Mouse (Mus musculus): ENCODE measurements at regions not wholly inside any gene's neighbourhood (a gene's known extent, or its start where the extent isn't known, plus 50 kb on each side); places are given as distances from the start of the nearest gene placed in this dataset.

DNA sequence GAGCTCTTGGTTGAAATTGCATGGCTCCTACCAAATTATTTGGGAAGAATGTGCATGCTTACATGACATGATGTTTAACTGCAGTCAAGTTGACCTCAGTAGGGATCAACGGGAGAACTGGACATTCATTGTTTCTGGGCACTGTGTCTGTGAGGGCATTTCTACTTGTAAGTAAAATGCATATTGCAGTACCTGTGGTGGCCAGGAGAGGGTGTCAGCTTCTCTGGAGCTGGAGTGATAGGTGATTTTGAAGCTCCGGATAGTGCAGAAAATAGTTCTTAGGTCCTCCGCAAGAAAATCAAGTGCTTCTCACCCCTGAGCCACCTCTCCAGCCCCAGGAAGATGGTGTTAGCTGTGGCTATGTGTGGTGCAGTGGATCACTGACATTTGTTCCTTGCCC, 396.7 kb downstream of the Fam19a5 start:
- WGBS, result 54% methylated on average over 3 of the region's 3 CpGs
- no peaks in the 10 kb centered on the region for H3K9me3 ChIP-seq
- H3K27ac ChIP-seq (replicated peaks), result no peak overlapping the region
- no peaks in the 10 kb centered on the region for H3K36me3 ChIP-seq
- H3K9ac ChIP-seq (replicated peaks), result no peak overlapping the region
- H3K4me2 ChIP-seq (replicated peaks), result no peak overlapping the region
- H3K27me3 ChIP-seq, result no peaks in the 10 kb centered on the region
- no peak for ATAC-seq (replicated peaks)
- H3K4me3 ChIP-seq, result no peak overlapping the region
- 0 out of 2 replicates have a peak, but pooled peaks cover 6% of the 10 kb centered on the region for H3K4me1 ChIP-seq

DNA sequence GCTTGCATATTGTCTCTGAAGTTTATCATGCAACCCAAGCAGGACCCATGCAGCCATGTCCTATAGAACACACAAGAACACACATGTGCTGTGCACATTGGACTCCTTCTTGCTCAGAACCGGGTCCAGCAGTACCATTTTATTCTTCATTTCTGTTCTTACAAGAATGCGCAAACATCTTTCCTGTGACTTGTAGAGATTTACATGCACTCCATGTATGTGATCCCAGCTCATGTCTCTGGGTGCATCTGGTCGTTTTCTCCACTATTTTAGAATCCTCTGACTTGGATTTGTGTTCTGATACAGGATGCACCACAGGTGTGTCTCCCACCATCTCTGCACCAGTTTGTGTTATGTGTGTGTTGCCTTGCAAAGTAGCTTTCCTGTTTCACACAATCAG, 408.4 kb downstream of the Fam19a5 start:
- Histone ChIP-seq H3K27ac (replicated peaks) (no peak overlapping the region), H3K9me3 (no peaks in the 10 kb centered on the region), H3K36me3 (no peaks in the 10 kb centered on the region), H3K9ac (replicated peaks) (no peak overlapping the region), H3K4me2 (replicated peaks) (no peak overlapping the region), H3K4me3 (no peak overlapping the region), H3K27me3 (no peaks in the 10 kb centered on the region), H3K4me1 (no peaks in the 10 kb centered on the region)
- no peak for ATAC-seq (replicated peaks)
- WGBS, result 76% methylated on average over 3 of the region's 3 CpGs

DNA sequence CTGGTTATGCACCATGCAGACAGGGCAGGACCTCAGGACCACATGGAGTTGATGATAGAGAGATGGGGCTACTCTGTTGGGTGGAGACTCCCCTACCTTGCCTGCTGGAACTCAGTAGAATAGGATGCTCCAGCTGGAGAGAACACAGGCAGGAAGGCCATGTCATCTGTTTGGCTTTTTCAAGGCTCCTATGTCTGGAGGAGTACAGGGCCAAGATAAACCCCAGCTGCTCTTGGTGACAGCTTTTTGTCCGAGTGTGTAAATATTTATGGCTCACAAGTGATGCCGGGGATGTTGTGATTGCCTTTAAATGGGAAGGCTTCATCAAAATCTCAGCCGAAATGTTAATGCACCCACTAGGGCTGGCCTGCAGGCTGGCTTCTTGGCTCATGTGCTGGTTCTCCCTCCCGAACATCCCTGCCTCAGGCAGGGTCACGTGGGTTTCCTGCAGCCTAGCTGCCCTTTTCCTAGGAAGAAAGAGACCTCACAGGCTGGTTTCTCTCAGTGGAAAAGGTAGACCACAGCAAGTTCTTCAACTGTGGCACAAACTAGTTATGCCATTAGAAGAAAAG, 411.7 kb downstream of the Fam19a5 start:
- ATAC-seq (replicated peaks), result no peak
- no peaks in the 10 kb centered on the region for H3K27me3 ChIP-seq
- no peak overlapping the region for H3K9ac ChIP-seq (replicated peaks)
- H3K27ac ChIP-seq (replicated peaks), result no peak overlapping the region
- no peaks in the 10 kb centered on the region for H3K4me1 ChIP-seq
- no peaks in the 10 kb centered on the region for H3K36me3 ChIP-seq
- WGBS, result 67% methylated on average over 5 of the region's 5 CpGs
- no peak overlapping the region for H3K4me2 ChIP-seq (replicated peaks)
- no peak overlapping the region for H3K4me3 ChIP-seq
- H3K9me3 ChIP-seq, result no peaks in the 10 kb centered on the region

DNA sequence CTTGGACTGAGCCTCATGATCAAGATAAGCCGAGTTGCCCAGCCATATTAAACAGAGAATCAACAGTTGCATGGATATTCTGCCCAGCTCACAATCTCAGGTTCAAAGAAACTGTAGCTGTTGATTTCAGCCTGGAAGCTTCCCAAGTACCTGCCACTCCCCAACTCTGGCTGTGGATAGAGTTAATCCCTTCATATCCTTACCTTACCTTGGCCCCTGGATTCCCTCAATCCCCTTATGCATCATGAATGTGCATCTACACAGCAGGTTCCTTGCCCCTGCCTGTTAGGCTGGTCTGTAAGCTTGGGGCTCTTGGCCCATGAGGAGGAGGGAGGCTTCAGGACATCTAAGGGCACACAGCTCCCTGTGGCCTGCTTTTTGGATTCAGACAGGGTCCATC, 414.8 kb downstream of the Fam19a5 start:
- no peak for ATAC-seq (replicated peaks)
- Histone ChIP-seq H3K4me1 (no peaks in the 10 kb centered on the region), H3K9ac (replicated peaks) (no peak overlapping the region), H3K36me3 (no peaks in the 10 kb centered on the region), H3K27me3 (no peaks in the 10 kb centered on the region), H3K9me3 (no peaks in the 10 kb centered on the region), H3K4me3 (no peak overlapping the region), H3K27ac (replicated peaks) (no peak overlapping the region), H3K4me2 (replicated peaks) (no peak overlapping the region)
- WGBS, result 78% methylated on average over 1 of the region's 1 CpGs

DNA sequence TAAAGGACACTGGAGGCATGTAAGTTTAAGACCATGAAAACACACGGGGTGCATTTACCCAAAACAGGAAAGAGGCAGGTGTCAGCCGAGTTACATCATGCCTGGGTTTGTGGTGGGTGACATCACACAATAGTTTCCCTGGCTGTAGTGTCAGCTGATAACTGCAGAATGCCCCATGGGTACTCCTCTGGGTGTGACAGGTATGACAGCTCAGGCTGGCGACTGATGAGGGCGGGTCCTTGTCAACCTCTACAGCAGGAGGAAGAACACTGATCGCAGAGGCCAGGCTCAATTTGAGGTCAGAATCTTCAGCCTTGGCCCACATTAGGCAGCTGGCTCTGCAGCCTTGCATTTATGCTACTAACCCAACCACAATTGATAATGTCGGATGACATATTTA, 428.5 kb downstream of the Fam19a5 start:
- H3K4me3 ChIP-seq, result no peak overlapping the region
- no peaks in the 10 kb centered on the region for H3K36me3 ChIP-seq
- H3K9ac ChIP-seq (replicated peaks), result no peak overlapping the region
- H3K9me3 ChIP-seq, result no peaks in the 10 kb centered on the region
- no peaks in the 10 kb centered on the region for H3K27me3 ChIP-seq
- no peaks in the 10 kb centered on the region for H3K4me1 ChIP-seq
- WGBS, result 94% methylated on average over 6 of the region's 6 CpGs
- no peak overlapping the region for H3K4me2 ChIP-seq (replicated peaks)
- ATAC-seq (replicated peaks), result no peak
- H3K27ac ChIP-seq (replicated peaks), result no peak overlapping the region

DNA sequence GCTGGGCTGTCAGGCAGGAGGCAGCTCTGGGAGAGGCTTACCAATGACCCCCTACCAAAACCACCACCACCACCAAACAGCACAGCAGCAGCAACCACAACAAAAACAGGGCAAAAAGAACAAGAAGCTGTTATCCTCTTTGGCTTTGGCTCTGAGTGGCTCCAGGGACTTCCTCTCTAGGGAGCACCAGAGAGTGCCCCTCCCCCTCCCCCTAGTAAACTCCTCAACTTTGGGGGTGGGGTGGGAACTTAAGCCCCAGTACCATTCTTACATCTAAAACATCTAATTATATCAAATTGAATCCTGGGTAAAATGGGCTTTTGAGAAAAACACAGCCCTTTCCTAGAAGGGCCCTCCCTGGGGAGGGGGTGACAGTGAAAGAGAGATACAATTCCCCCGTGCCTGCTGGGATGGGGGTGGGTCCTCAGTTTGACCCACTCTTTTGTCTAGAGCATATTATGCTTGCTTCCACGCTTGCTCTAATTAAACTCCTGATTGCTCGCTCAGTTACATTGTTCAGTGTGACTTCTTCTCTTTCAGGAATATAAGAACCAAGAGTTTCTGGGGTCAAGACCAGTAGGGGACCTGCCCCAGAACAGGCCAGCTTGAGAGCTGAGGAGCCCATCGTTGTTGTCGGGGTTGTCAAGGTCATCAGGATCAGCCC, 443.4 kb downstream of the Fam19a5 start:
- Histone ChIP-seq H3K9ac (replicated peaks) (no peak overlapping the region), H3K27me3 (no peaks in the 10 kb centered on the region), H3K27ac (replicated peaks) (no peak overlapping the region), H3K36me3 (no peaks in the 10 kb centered on the region), H3K4me2 (replicated peaks) (no peak overlapping the region), H3K4me3 (no peak overlapping the region), H3K9me3 (no peaks in the 10 kb centered on the region), H3K4me1 (peaks cover 14% of the 10 kb centered on the region)
- no peak for ATAC-seq (replicated peaks)
- 5% methylated on average over 5 of the region's 5 CpGs for WGBS

DNA sequence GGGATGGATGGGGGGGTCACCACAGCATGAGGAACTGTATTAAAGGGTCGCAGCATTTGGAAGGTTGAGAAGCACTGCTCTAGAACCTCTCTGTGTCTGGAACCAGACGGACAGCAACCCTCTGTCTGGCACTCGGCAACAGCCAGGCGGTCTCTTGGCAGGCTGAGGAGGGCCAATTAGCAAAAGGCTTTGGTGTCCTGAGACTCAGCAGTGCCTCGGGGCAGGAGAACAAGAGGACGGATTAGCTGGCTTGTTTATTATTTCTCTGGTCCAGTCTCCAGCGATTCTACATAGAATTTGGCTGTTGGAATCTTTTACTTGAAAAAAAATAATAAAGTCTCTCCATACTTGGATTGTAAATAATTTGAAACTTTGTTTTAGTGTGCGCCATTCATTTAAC, 450.4 kb downstream of the Fam19a5 start:
- Histone ChIP-seq H3K9me3 (no peaks in the 10 kb centered on the region), H3K4me2 (replicated peaks) (no peak overlapping the region), H3K27me3 (no peaks in the 10 kb centered on the region), H3K36me3 (no peaks in the 10 kb centered on the region), H3K4me3 (no peak overlapping the region), H3K27ac (replicated peaks) (no peak overlapping the region), H3K9ac (replicated peaks) (no peak overlapping the region), H3K4me1 (no peaks in the 10 kb centered on the region)
- WGBS, result 22% methylated on average over 8 of the region's 8 CpGs
- ATAC-seq (replicated peaks), result no peak

DNA sequence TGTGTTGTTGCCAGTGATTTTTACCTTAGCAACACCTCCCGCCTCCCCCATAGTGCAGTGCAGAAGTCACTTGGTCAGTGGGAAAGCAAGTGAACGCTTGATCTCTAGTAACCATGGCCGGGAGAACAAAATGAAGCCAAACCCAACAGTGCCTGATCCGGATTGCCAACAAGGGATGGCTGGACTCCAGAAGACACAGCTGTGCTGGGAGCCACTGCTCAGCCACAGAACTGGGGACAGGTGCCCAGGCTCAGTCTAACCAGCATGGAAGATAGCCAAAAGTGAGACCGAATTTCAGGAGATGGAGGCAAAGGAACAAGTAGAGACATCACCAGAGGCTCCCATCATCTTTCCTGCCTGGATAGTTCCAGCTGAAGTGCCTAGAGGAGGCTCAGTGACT, 473.0 kb downstream of the Fam19a5 start:
- no peak overlapping the region for H3K9ac ChIP-seq (replicated peaks)
- H3K4me3 ChIP-seq, result no peak overlapping the region
- no peaks in the 10 kb centered on the region for H3K4me1 ChIP-seq
- H3K27me3 ChIP-seq, result no peaks in the 10 kb centered on the region
- 74% methylated on average over 5 of the region's 5 CpGs for WGBS
- ATAC-seq (replicated peaks), result no peak
- no peak overlapping the region for H3K27ac ChIP-seq (replicated peaks)
- H3K36me3 ChIP-seq, result no peaks in the 10 kb centered on the region
- H3K9me3 ChIP-seq, result no peaks in the 10 kb centered on the region
- H3K4me2 ChIP-seq (replicated peaks), result no peak overlapping the region

DNA sequence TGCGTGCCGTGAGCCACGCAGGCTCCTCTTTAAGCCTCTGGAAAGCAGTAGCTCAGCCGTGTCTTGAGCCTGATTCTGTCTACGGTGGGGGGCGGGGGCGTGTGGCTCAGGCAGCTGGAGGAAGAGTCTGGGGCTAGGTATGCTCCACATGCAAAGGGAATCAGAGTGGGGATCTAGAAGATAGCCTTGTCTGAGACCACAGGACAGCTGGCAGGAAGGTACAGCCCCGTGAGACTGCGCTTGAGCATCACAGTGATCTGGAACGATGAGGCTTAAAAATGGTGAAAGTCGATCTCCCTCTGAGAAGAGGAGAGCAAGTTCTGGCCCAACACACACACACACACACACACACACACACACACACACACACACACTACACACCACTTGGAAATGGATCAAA, 488.7 kb downstream of the Fam19a5 start:
- H3K36me3 ChIP-seq, result no peaks in the 10 kb centered on the region
- no peak overlapping the region for H3K4me3 ChIP-seq
- 86% methylated on average over 11 of the region's 11 CpGs for WGBS
- peaks cover 16% of the 10 kb centered on the region for H3K4me1 ChIP-seq
- no peak overlapping the region for H3K9ac ChIP-seq (replicated peaks)
- H3K9me3 ChIP-seq, result no peaks in the 10 kb centered on the region
- no peaks in the 10 kb centered on the region for H3K27me3 ChIP-seq
- ATAC-seq (replicated peaks), result no peak
- H3K4me2 ChIP-seq (replicated peaks), result no peak overlapping the region
- no peak overlapping the region for H3K27ac ChIP-seq (replicated peaks)

DNA sequence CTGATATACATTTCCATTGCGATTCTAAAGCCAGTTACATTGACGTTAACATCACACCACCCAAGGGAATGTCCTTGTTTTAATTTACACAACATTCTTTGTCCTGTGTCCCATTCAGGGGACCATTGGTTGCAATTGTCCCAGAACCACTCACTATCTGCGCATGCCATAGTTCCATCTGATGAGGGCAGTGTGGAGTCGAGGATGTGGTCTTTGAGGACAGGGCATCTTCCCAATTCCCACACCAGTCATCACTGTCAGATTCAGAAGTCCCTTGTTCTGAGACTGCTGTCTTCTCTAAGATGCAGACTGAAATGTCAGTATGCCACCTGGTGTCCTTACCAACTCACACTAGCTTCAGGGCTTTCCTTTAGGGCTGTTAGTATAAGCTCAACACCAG, 489.6 kb downstream of the Fam19a5 start:
- Histone ChIP-seq H3K9me3 (no peaks in the 10 kb centered on the region), H3K4me3 (no peak overlapping the region), H3K27me3 (no peaks in the 10 kb centered on the region), H3K36me3 (no peaks in the 10 kb centered on the region), H3K9ac (replicated peaks) (no peak overlapping the region), H3K27ac (replicated peaks) (no peak overlapping the region), H3K4me1 (peaks cover 16% of the 10 kb centered on the region), H3K4me2 (replicated peaks) (no peak overlapping the region)
- no peak for ATAC-seq (replicated peaks)
- WGBS, result 78% methylated on average over 4 of the region's 4 CpGs

DNA sequence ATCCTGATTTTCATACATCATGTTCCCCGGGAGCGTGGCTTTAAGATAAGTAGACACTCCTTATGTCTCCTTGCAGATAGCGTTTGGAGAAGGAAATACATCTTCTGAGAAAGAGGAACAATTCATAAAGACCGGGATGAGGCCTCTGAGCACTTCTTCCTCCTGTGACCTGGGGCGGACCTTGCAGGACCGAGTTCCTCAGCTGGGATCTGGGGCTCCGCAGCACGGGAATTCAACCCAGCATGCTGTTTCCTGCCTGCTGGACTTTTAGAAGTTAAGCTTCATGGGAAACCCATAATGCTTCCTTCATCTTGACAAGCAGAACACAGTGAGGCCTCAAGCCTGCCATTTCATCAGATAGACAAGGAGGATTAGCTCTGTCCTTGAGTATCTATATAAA, 491.4 kb downstream of the Fam19a5 start:
- no peak overlapping the region for H3K4me2 ChIP-seq (replicated peaks)
- WGBS, result 88% methylated on average over 8 of the region's 8 CpGs
- no peaks in the 10 kb centered on the region for H3K36me3 ChIP-seq
- peaks cover 16% of the 10 kb centered on the region for H3K4me1 ChIP-seq
- H3K9me3 ChIP-seq, result no peaks in the 10 kb centered on the region
- H3K4me3 ChIP-seq, result no peak overlapping the region
- ATAC-seq (replicated peaks), result no peak
- no peak overlapping the region for H3K9ac ChIP-seq (replicated peaks)
- no peak overlapping the region for H3K27ac ChIP-seq (replicated peaks)
- no peaks in the 10 kb centered on the region for H3K27me3 ChIP-seq

DNA sequence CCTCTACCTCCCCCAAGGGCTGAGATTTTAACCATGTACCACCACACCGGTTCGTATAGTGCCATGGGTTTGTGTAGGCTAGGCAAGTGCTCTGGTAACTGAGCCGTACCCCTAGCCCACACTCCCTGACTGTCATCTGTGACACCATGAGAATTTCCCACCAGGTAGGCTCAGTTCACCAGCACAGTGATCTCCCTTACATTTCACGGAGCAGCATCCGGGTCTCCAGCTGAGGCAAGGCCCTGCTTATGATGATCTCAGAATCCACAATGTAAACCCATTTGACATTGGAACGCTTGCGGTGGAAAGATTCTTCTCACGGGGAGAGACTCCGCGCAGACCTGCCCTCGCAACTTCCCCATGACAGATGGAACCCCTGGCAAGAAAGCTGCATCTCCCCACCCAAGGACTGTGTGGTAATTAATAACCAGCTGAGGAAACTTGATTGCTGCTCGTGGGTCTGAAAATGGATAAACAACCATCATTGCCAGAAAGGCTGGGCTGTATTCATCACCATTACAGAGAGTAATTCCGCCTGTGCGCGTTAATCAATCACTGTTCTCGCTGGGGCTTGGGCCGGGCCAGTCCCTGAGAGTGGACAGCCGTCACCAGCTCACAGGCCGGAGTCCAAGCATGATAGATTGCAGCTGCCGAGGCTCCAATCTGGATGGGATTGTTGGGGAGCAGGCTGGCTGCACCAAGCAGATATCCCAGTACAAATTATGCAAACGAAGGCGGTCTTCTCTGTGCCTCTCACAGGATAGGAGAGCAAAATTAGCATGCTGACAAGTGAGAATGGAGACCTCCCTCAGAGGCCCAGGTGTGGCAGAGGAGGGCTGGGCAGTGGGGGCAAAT, 492.3 kb downstream of the Fam19a5 start:
- H3K36me3 ChIP-seq, result no peaks in the 10 kb centered on the region
- H3K4me3 ChIP-seq, result no peak overlapping the region
- no peak overlapping the region for H3K9ac ChIP-seq (replicated peaks)
- H3K4me2 ChIP-seq (replicated peaks), result no peak overlapping the region
- peaks cover 16% of the 10 kb centered on the region for H3K4me1 ChIP-seq
- ATAC-seq (replicated peaks), result peak; percentile 58
- 52% methylated on average over 22 of the region's 22 CpGs for WGBS
- peak overlapping the region; percentile 57; the same call in 1 of the 2 replicates for H3K27ac ChIP-seq (replicated peaks)
- no peaks in the 10 kb centered on the region for H3K27me3 ChIP-seq
- no peaks in the 10 kb centered on the region for H3K9me3 ChIP-seq

Data from forebrain, embryonic 15.5 days (tissue).